Mouse (Mus musculus) heart, adult 2 months (tissue): ENCODE results near the gene Zbed5. TPM values are rescaled to one million over a fixed set of nuclear protein-coding genes. Genes with fewer than 3 reads are reported as not detected.
"Not testable (repeated sequence)": the region's sequence is repeated elsewhere in the genome, so short reads cannot be mapped to it uniquely, and the experiment has no call there.

Source experiments
- DNase-seq, 2 experiments: peaks; one replicate each; pipeline ENCODE4 v3.0.0; 2021
- H3K27ac ChIP-seq: fragments of 200-600 bp; 2 replicates; pipeline ENCODE4 v1.8.1; 2022
- H3K27me3 ChIP-seq: fragments of 200-500 bp; 2 replicates; pipeline ENCODE4 v1.6.1; 2012; ENCODE audit warnings: mild to moderate bottlenecking, low read length, inconsistent platforms, mixed read lengths; ENCODE audit not compliant: control insufficient read depth, insufficient read depth
- H3K36me3 ChIP-seq: fragments of 200-500 bp; 2 replicates; pipeline ENCODE4 v1.6.1; 2012; ENCODE audit warnings: low read length, inconsistent platforms; ENCODE audit not compliant: control insufficient read depth, insufficient read depth
- H3K4me1 ChIP-seq: fragments of 200-500 bp; 2 replicates; pipeline ENCODE4 v1.6.1; 2011; ENCODE audit warnings: low read length; ENCODE audit not compliant: control insufficient read depth, insufficient read depth
- H3K4me3 ChIP-seq: fragments of 200-600 bp; 2 replicates; pipeline ENCODE4 v1.8.1; 2022
- H3K79me2 ChIP-seq: fragments of 200-500 bp; replicated peaks from 2 replicates; pipeline ENCODE4 v1.6.1; 2012; ENCODE audit warnings: mild to moderate bottlenecking, inconsistent platforms, low read length, moderate library complexity, mixed read lengths; ENCODE audit not compliant: control insufficient read depth, insufficient read depth
- H3K9ac ChIP-seq: fragments of 200-500 bp; 2 replicates; pipeline ENCODE4 v1.6.1; 2012; ENCODE audit warnings: low read depth, mild to moderate bottlenecking, control low read depth, inconsistent platforms, low read length, mixed read lengths
- CTCF ChIP-seq: fragments of 200-600 bp; IDR thresholded peaks from 2 replicates; pipeline ENCODE4 v1.8.1; 2022; ENCODE audit warnings: antibody characterized with exemption, mild to moderate bottlenecking, moderate library complexity
- EP300 ChIP-seq: fragments of 200-500 bp; IDR thresholded peaks from 2 replicates; pipeline ENCODE4 v1.6.1; 2011; ENCODE audit warnings: low read depth, low read length, control low read depth; ENCODE audit not compliant: insufficient read depth
- POLR2A ChIP-seq: fragments of 200-500 bp; IDR thresholded peaks from 2 replicates; pipeline ENCODE4 v1.6.1; 2011; ENCODE audit warnings: mild to moderate bottlenecking, low read depth, low read length, control low read depth; ENCODE audit not compliant: insufficient read depth
- WGBS: fragments of 180-500 bp; shearing (Covaris S2); methylation state at CpG from one replicate; pipeline ENCODE4 v1.1.7; 2018; 5-methylcytosine and 5-hydroxymethylcytosine counted together
- intact Hi-C: fragments of 180-260 bp; cut with DNase I; formaldehyde crosslinking; loops from one replicate; pipeline ENCODE4 v1.15.1; 2025
- polyA plus RNA-seq: library from polyadenylated mRNA; depleted of rRNA; stranded (reverse); fragments of >200 nt; gene quantifications from 2 replicates; pipeline ENCODE4 v1.2.3, GENCODE M21; 2012
- total RNA-seq, 2 experiments: library from RNA; stranded (reverse); gene quantifications; 2 replicates each; pipeline ENCODE4 v1.2.3; 2021

Zbed5 gene
- total and polyA plus RNA-seq, 3 experiments: 0.26 to 0.55 (median 0.33) TPM

DNA sequence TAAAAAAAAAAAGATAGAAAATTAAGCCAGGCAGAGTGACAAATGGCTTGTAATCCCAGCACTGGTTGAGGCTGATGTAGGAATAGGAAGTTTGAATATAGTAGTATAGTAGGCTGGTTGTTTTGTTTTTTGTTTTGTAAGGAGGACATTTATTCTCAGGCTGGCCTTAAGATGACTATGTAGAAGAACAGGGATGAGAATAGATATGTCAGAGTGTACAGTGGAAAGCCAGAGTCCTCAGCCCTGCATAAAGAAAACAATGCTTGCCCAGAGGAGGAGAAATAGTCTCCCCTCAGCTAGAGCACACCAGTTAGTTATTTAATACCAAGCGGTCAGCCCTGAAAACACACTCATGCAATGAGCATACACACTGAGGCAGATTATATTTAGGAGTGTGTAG is 2.9 kb downstream of the Zbed5 start, which contains the start of gene Phkg1:
Gene Phkg1, minus strand, starts transcription at position 101 of the 400 bp plus-strand sequence.
- no peak for TF ChIP-seq CTCF
- no peak for TF ChIP-seq EP300
- TF ChIP-seq POLR2A: no peak
- intact Hi-C loops: no loop called here
- no peaks in the 10 kb centered on the region for H3K36me3 ChIP-seq
- no peaks in the 10 kb centered on the region for H3K4me1 ChIP-seq
- no peak for DNase-seq
- H3K4me3 ChIP-seq: no peak within 1 kb of the TSS
- H3K9ac ChIP-seq: no peak within 1 kb of the TSS
- 92% methylated on average over 1 of the region's 1 CpGs for WGBS
- no peak within 1 kb of the TSS for H3K27ac ChIP-seq
- no peaks in the 10 kb centered on the region for H3K79me2 ChIP-seq
- no peaks in the 10 kb centered on the region for H3K27me3 ChIP-seq

DNA sequence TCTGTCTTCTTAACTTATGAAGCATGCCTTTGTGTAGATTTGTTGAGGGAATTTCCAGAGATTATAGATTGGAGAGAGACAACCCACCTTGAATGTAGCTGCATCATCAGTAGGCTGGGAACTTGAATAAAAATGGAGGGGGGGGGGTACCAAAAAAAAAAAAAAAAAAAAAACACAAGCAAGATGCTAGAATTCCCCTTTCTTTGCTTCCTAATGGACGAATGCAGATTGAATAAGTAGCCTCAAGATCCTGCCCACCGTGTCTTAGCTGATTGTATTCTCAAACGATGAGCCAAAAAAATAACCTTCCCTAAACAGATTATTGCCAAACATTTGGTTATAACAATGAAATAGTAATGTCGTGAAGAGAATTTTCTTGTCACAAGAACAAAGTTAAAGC is 12.3 kb downstream of the Zbed5 start:
- no peak overlapping the region for H3K9ac ChIP-seq
- peak overlapping the region; percentile 80 for H3K4me3 ChIP-seq
- no peak for DNase-seq
- intact Hi-C loops: loop anchor here (5.0 kb wide), 1 partner anchor 35 kb away; the partner anchor contains the start of gene Vkorc1l1
- no peaks in the 10 kb centered on the region for H3K36me3 ChIP-seq
- no peaks in the 10 kb centered on the region for H3K4me1 ChIP-seq
- TF ChIP-seq CTCF (no peak), EP300 (no peak), POLR2A (no peak)
- H3K27me3 ChIP-seq: no peaks in the 10 kb centered on the region
- peak overlapping the region; percentile 74 for H3K27ac ChIP-seq
- WGBS: 30% methylated on average over 4 of the region's 4 CpGs
- H3K79me2 ChIP-seq: no peaks in the 10 kb centered on the region

DNA sequence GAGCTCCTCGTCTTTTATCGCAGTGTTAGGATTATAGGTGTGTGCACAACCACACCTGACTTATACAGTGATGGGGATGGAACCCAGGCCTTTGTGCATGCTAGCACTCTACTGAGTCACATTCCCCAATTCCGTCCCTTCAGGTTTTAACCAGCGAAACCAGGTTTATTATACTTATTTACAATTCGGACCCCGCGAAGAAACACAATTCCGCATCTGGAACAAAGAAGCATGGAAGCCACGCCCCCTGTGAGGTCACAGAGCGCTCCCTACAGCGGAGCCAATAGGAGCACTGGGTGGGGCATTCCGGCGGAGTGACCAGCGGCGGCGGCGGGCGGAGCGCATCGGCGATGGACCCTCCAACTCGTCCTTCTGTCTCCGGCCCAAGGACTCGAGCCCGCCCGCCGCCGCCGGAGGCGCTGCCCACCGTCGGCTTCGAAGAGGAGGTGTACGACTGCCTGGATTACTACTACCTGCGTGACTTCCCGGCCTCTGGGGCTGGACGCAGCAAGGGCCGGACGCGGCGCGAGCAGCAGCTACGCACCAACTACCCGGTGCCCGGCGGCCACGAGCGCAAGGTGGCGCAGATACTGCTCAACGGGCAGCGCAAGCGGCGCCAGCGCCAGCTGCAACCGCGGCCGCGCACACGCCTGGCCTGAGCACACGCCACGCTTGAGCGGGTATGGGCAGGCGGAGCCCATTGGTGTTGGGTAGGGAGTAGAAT is 12.9 kb downstream of the Zbed5 start, which contains the start of gene Nupr1l:
Gene Nupr1l, plus strand, starts transcription at position 299 of the 724 bp plus-strand sequence.
- intact Hi-C loops: loop anchor here (5.0 kb wide), 1 partner anchor 34 kb away; the partner anchor contains the start of gene Vkorc1l1
- no peak; the same call in none of the 2 replicates for TF ChIP-seq POLR2A
- peak; percentile 54 for TF ChIP-seq CTCF

DNA sequence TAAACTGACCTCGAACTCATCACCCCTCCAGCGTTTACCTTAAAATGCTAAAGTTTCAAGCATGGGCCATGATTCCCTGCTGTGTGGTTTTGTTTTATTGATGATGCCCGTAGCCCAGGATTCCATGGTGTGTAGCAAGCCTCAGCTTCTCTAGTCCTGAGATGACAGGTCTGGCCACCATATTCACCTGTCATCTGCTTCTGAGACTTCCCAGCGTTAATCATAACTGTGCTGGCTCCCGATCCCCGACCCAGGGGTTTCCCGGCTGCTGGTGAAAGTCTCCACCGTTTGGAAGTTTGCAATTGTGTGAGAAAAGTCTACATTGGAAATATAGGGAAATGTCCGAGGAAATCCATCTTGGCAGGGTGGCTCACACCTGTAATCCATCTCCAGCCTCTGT is 13.6 kb downstream of the Zbed5 start:
- no peak overlapping the region; the same call in 1 of the 2 replicates for H3K27ac ChIP-seq
- H3K27me3 ChIP-seq: no peaks in the 10 kb centered on the region
- no peak for DNase-seq
- no peaks in the 10 kb centered on the region for H3K36me3 ChIP-seq
- 71% methylated on average over 9 of the region's 9 CpGs for WGBS
- H3K4me1 ChIP-seq: no peaks in the 10 kb centered on the region
- peak overlapping the region; percentile 80 for H3K4me3 ChIP-seq
- TF ChIP-seq CTCF (no peak), POLR2A (no peak), EP300 (no peak)
- intact Hi-C loops: loop anchor here (5.0 kb wide), 1 partner anchor 33 kb away; the partner anchor contains the start of gene Vkorc1l1
- no peak overlapping the region for H3K9ac ChIP-seq
- no peaks in the 10 kb centered on the region for H3K79me2 ChIP-seq

More for the DNA sequence above, 12.9 kb downstream of the Zbed5 start, which contains the start of gene Nupr1l:
- under 1% methylated on average over 63 of the region's 63 CpGs for WGBS
- Histone ChIP-seq H3K79me2 (no peaks in the 10 kb centered on the region), H3K4me1 (no peaks in the 10 kb centered on the region), H3K9ac (peak within 1 kb of the TSS; percentile 80), H3K4me3 (peak within 1 kb of the TSS; percentile 80), H3K27me3 (no peaks in the 10 kb centered on the region), H3K27ac (peak within 1 kb of the TSS; percentile 74), H3K36me3 (no peaks in the 10 kb centered on the region)
- DNase-seq: peak; percentile 90 to 92

DNA sequence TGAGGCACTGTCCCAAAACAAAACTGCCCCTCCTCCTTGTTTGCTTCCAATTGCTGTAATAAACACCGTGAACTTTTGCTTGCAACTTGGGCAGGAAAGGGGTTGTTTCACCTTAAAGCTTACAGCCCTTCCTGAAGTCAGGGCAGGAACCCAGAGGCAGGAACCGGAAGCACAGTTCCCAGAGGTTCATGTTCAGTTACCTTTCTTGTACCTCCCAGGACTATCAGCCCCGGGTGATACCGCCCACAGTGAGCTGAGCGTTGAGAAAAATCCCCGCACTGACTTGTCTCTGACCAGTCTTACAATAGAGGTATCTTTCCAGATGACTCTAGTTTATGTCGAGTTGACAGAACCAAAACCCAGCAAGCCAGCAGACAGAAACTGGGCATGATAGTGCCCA is 14.1 kb downstream of the Zbed5 start:
- Histone ChIP-seq H3K9ac (no peak overlapping the region), H3K27me3 (no peaks in the 10 kb centered on the region), H3K79me2 (no peaks in the 10 kb centered on the region), H3K4me3 (no peak overlapping the region), H3K4me1 (no peaks in the 10 kb centered on the region), H3K36me3 (no peaks in the 10 kb centered on the region), H3K27ac (no peak overlapping the region)
- WGBS: 73% methylated on average over 7 of the region's 7 CpGs
- no peak for DNase-seq
- intact Hi-C loops: loop anchor here (5.0 kb wide), 1 partner anchor 33 kb away; the partner anchor contains the start of gene Vkorc1l1
- TF ChIP-seq EP300 (no peak), POLR2A (no peak), CTCF (no peak)

DNA sequence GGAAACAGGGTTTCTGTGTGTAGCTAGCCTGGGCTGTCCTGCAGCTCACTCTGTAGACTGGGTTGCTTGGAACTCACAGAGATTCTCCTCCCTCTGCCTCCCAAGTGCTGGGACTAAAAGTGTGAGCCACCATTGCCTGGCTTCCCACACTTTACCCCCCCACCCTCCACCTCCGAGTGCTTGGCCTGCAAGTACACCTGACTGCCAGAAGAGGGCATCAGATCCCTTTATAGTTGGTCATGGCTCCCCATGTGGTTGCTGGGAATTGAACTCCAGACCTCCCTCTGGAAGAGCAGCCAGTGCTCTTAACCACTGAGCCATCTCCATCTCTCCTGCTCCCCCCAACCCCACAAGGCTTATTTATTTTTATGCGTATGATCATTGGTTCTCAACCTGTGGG is 18.5 kb downstream of the Zbed5 start:
- no peaks in the 10 kb centered on the region for H3K36me3 ChIP-seq
- H3K4me1 ChIP-seq: no peaks in the 10 kb centered on the region
- H3K79me2 ChIP-seq: no peaks in the 10 kb centered on the region
- H3K27me3 ChIP-seq: no peaks in the 10 kb centered on the region
- no peak for TF ChIP-seq POLR2A
- peak; percentile 68 for TF ChIP-seq CTCF
- TF ChIP-seq EP300: 0 out of 2 replicates have a peak, but pooled peaks have one; percentile 15
- no peak overlapping the region for H3K4me3 ChIP-seq
- no peak overlapping the region for H3K9ac ChIP-seq
- WGBS: 30% methylated on average over 2 of the region's 2 CpGs
- H3K27ac ChIP-seq: no peak overlapping the region
- DNase-seq: peak in 1 of 2 experiments; percentile 20
- intact Hi-C loops: no loop called here

DNA sequence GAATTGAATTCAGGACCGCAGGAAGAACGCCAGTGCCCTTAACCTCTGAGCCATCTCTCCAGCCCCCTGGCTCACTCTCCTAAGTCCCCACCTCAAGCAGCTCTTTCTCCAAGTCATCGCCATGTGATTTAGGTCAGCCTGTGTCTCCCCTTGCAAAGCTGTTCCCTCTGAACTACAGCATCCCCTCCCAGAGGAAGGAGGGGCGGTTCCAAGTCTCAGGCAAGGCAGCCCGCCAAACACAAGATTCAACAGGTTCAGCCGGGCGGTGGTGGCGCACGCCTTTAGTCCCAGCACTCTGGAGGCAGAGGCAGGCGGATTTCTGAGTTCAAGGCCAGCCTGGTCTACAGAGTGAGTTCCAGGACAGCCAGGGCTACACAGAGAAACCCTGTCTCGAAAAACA is 20.0 kb downstream of the Zbed5 start:
- H3K27ac ChIP-seq, intact Hi-C loops: not testable (repeated sequence)
- 62% methylated on average over 11 of the region's 11 CpGs for WGBS

More for the DNA sequence above, 20.0 kb downstream of the Zbed5 start:
- H3K36me3 ChIP-seq, H3K27me3 ChIP-seq, H3K4me3 ChIP-seq, H3K4me1 ChIP-seq, DNase-seq, H3K9ac ChIP-seq, H3K79me2 ChIP-seq: not testable (repeated sequence)
